Mouse (Mus musculus) hindbrain, embryonic 11.5 days (tissue): ENCODE measurements around the gene Lgals3bp. TPM values are rescaled to one million over a fixed set of nuclear protein-coding genes. Genes with fewer than 3 reads are reported as not detected.
"Not testable (repeated sequence)": the region's sequence is repeated elsewhere in the genome, so short reads cannot be mapped to it uniquely, and the experiment has no call there.

ENCODE experiments used
- ATAC-seq: fragments of 200-750 bp; cut with Nextera tagmentation; 2 replicates; pipeline ENCODE4 v1.8.0; 2017; ENCODE audit warnings: mild to moderate bottlenecking, moderate TSS enrichment, moderate library complexity; ENCODE audit not compliant: low FRiP score
- DNase-seq: peaks from one replicate; pipeline ENCODE4 v3.0.0-alpha.2; 2015; ENCODE audit warnings: low spot score
- H3K27ac ChIP-seq: fragments of 300-500 bp; sonication (generic); 2 replicates; pipeline ENCODE4 v1.5.1; 2014; ENCODE audit warnings: mild to moderate bottlenecking, low read depth, low read length
- H3K27me3 ChIP-seq: fragments of 300-500 bp; sonication (generic); 2 replicates; pipeline ENCODE4 v1.6.1; 2014; ENCODE audit warnings: mild to moderate bottlenecking, low read length, moderate library complexity, mixed read lengths; ENCODE audit not compliant: control insufficient read depth, insufficient read depth
- H3K36me3 ChIP-seq: fragments of 300-500 bp; sonication (generic); 2 replicates; pipeline ENCODE4 v1.6.1; 2014; ENCODE audit warnings: mild to moderate bottlenecking, low read length, moderate library complexity, mixed read lengths; ENCODE audit not compliant: control insufficient read depth, insufficient read depth
- H3K4me1 ChIP-seq: fragments of 300-500 bp; sonication (generic); replicated peaks from 2 replicates; pipeline ENCODE4 v1.6.1; 2014; ENCODE audit warnings: low read length, mixed read lengths; ENCODE audit not compliant: control insufficient read depth, insufficient read depth
- H3K4me2 ChIP-seq: fragments of 300-500 bp; sonication (generic); replicated peaks from 2 replicates; pipeline ENCODE4 v1.6.1; 2014; ENCODE audit warnings: mild to moderate bottlenecking, low read depth, low read length
- H3K4me3 ChIP-seq: fragments of 300-500 bp; sonication (generic); 2 replicates; pipeline ENCODE4 v1.5.1; 2014; ENCODE audit warnings: low read depth, low read length
- H3K9ac ChIP-seq: fragments of 300-500 bp; sonication (generic); 2 replicates; pipeline ENCODE4 v1.6.1; 2014; ENCODE audit warnings: low read depth, low read length
- H3K9me3 ChIP-seq: fragments of 300-500 bp; sonication (generic); 2 replicates; pipeline ENCODE4 v1.6.1; 2016; ENCODE audit warnings: low read length; ENCODE audit not compliant: control insufficient read depth
- WGBS: fragments of 180-500 bp; shearing (Covaris S2); extraction: QIAGEN DNeasy Blood & Tissue Kit; methylation state at CpG from one replicate; pipeline ENCODE4 v1.1.7; 2014; 5-methylcytosine and 5-hydroxymethylcytosine counted together
- polyA plus RNA-seq: library from polyadenylated mRNA; unstranded; fragments of >200 nt; fragmentation: Nextera tagmentation; extraction: Ambion mirVana; gene quantifications from 2 replicates; pipeline ENCODE4 v1.2.1, GENCODE M21; 2014

Lgals3bp gene
- polyA plus RNA-seq, 1 experiment from 2014 or later = 2.7 TPM

GRCm38 (mm10) chr11:118399891-118400565, 1.9 kb downstream of the Lgals3bp start:
- H3K4me1 ChIP-seq = no peaks in the 10 kb centered on the region
- H3K4me3 ChIP-seq = no peak overlapping the region
- WGBS = 81% methylated on average over 5 of the region's 5 CpGs
- 0 out of 2 replicates have a peak overlapping the region, but pooled peaks have one; percentile 6 for H3K27ac ChIP-seq
- H3K4me2 ChIP-seq = no peak overlapping the region
- no peaks in the 10 kb centered on the region for H3K27me3 ChIP-seq
- H3K9me3 ChIP-seq = no peaks in the 10 kb centered on the region
- no peak overlapping the region for H3K9ac ChIP-seq
- DNase-seq (no peak), ATAC-seq (no peak)
- H3K36me3 ChIP-seq = no peaks in the 10 kb centered on the region

GRCm38 (mm10) chr11:118397806-118398530, 3.9 kb downstream of the Lgals3bp start:
- DNase-seq (no peak), ATAC-seq (no peak)
- H3K27ac ChIP-seq = no peak overlapping the region
- no peaks in the 10 kb centered on the region for H3K4me1 ChIP-seq
- H3K36me3 ChIP-seq = no peaks in the 10 kb centered on the region
- no peaks in the 10 kb centered on the region for H3K27me3 ChIP-seq
- H3K9me3 ChIP-seq = no peaks in the 10 kb centered on the region
- whole genome bisulfite sequencing = 92% methylated on average over 26 of the region's 26 CpGs
- no peak overlapping the region for H3K4me2 ChIP-seq
- no peak overlapping the region for H3K9ac ChIP-seq
- no peak overlapping the region for H3K4me3 ChIP-seq

GRCm38 (mm10) chr11:118394538-118394937, 7.4 kb downstream of the Lgals3bp start:
- WGBS = 65% methylated on average over 6 of the region's 6 CpGs
- H3K9ac ChIP-seq = no peak overlapping the region
- H3K36me3 ChIP-seq = no peaks in the 10 kb centered on the region
- no peaks in the 10 kb centered on the region for H3K9me3 ChIP-seq
- H3K27me3 ChIP-seq = no peaks in the 10 kb centered on the region
- H3K4me1 ChIP-seq = no peaks in the 10 kb centered on the region
- H3K4me3 ChIP-seq = no peak overlapping the region
- H3K4me2 ChIP-seq = no peak overlapping the region
- DNase-seq = no peak
- no peak overlapping the region for H3K27ac ChIP-seq
- no peak for ATAC-seq

- H3K4me3 ChIP-seq = no peak overlapping the region
- no peaks in the 10 kb centered on the region for H3K9me3 ChIP-seq
- H3K36me3 ChIP-seq = no peaks in the 10 kb centered on the region
- DNase-seq (no peak), ATAC-seq (no peak)
- H3K4me1 ChIP-seq = no peaks in the 10 kb centered on the region
- H3K9ac ChIP-seq = no peak overlapping the region
- no peak overlapping the region for H3K27ac ChIP-seq
- no peaks in the 10 kb centered on the region for H3K27me3 ChIP-seq
- no peak overlapping the region for H3K4me2 ChIP-seq
- 74% methylated on average over 5 of the region's 5 CpGs for WGBS
Measured at GRCm38 (mm10) chr11:118393991-118394390, 7.9 kb downstream of the Lgals3bp start.

- not testable (repeated sequence) for H3K9me3 ChIP-seq, H3K4me3 ChIP-seq, H3K36me3 ChIP-seq, H3K9ac ChIP-seq, H3K4me1 ChIP-seq, ATAC-seq, H3K27ac ChIP-seq, DNase-seq, H3K27me3 ChIP-seq, H3K4me2 ChIP-seq
- 95% methylated on average over 13 of the region's 13 CpGs for WGBS
Measured at GRCm38 (mm10) chr11:118387816-118388215, 14.1 kb downstream of the Lgals3bp start.

GRCm38 (mm10) chr11:118379251-118380009, 22.5 kb downstream of the Lgals3bp start:
- Histone ChIP-seq H3K9ac (0 out of 2 replicates have a peak overlapping the region, but pooled peaks have one; percentile 20), H3K36me3 (no peaks in the 10 kb centered on the region), H3K4me3 (no peak overlapping the region), H3K27me3 (no peaks in the 10 kb centered on the region), H3K4me1 (no peaks in the 10 kb centered on the region), H3K27ac (no peak overlapping the region), H3K4me2 (no peak overlapping the region), H3K9me3 (no peaks in the 10 kb centered on the region)
- DNase-seq = peak; percentile 85
- WGBS = 46% methylated on average over 11 of the region's 11 CpGs
- ATAC-seq = no peak

GRCm38 (mm10) chr11:118378656-118379055, 23.2 kb downstream of the Lgals3bp start:
- no peaks in the 10 kb centered on the region for H3K36me3 ChIP-seq
- H3K9ac ChIP-seq = no peak overlapping the region
- WGBS = 81% methylated on average over 6 of the region's 6 CpGs
- no peaks in the 10 kb centered on the region for H3K27me3 ChIP-seq
- H3K4me3 ChIP-seq = no peak overlapping the region
- no peaks in the 10 kb centered on the region for H3K4me1 ChIP-seq
- no peak overlapping the region for H3K4me2 ChIP-seq
- H3K27ac ChIP-seq = no peak overlapping the region
- H3K9me3 ChIP-seq = no peaks in the 10 kb centered on the region
- DNase-seq (no peak), ATAC-seq (no peak)

GRCm38 (mm10) chr11:118376323-118376722, 25.6 kb downstream of the Lgals3bp start:
- DNase-seq, H3K9me3 ChIP-seq, H3K9ac ChIP-seq, ATAC-seq, H3K4me3 ChIP-seq, H3K4me1 ChIP-seq, H3K27ac ChIP-seq, H3K36me3 ChIP-seq, H3K4me2 ChIP-seq, H3K27me3 ChIP-seq: not testable (repeated sequence)
